Mouse (Mus musculus): ENCODE measurements around the gene Gabra4. TPM values are rescaled to one million over a fixed set of nuclear protein-coding genes. Genes with fewer than 3 reads are reported as not detected.

The Gabra4 gene
- total RNA-seq (2021), result 10 to 100 TPM; 22.1 to 23.9 TPM

GRCm38 (mm10) chr5:71658115-71658497 is at the start of gene Gabra4:
Gene Gabra4, minus strand, starts transcription at chr5:71658308.
- no peak for DNase-seq
- intact Hi-C loops (cut with DNase I), result no loop called here

GRCm38 (mm10) chr5:71701273-71701614 is 43.1 kb upstream of the Gabra4 start:
- intact Hi-C loops (cut with DNase I), result loop anchor here (10.0 kb wide), 1 partner anchor 196 kb away; no protein-coding TSS in a partner anchor
- DNase-seq, result no peak

- intact Hi-C loops (cut with DNase I), result loop anchor here (10.0 kb wide), 1 partner anchor 196 kb away; no protein-coding TSS in a partner anchor
- DNase-seq, result peak; percentile 68
Measured at GRCm38 (mm10) chr5:71700468-71701272, 42.6 kb upstream of the Gabra4 start.

GRCm38 (mm10) chr5:71699696-71700467 is 41.8 kb upstream of the Gabra4 start:
- peak; percentile 71 for DNase-seq
- intact Hi-C loops (cut with DNase I), result loop anchor here (10.0 kb wide), 2 partner anchors 195 to 395 kb away; no protein-coding TSS in a partner anchor

- intact Hi-C loops (cut with DNase I), result no loop called here
- DNase-seq, result peak; percentile 13
Measured at GRCm38 (mm10) chr5:71665593-71665992, 7.5 kb upstream of the Gabra4 start.

- intact Hi-C loops (cut with DNase I), result no loop called here
Measured at GRCm38 (mm10) chr5:71657482-71658114, 510 bp downstream of the Gabra4 start, which contains the start of gene Gabrb1. Gene Gabrb1, plus strand, starts transcription at chr5:71658113.

GRCm38 (mm10) chr5:71656771-71657170 is 1.3 kb downstream of the Gabra4 start:
- intact Hi-C loops (cut with DNase I), result no loop called here
- DNase-seq, result peak; percentile 10

More at GRCm38 (mm10) chr5:71657482-71658114, 510 bp downstream of the Gabra4 start, which contains the start of gene Gabrb1:
- DNase-seq, result peak; percentile 50

GRCm38 (mm10) chr5:71654056-71654455 is 4.1 kb downstream of the Gabra4 start:
- DNase-seq, result no peak
- intact Hi-C loops (cut with DNase I), result no loop called here

GRCm38 (mm10) chr5:71648108-71648507 is 10.0 kb downstream of the Gabra4 start:
- no peak for DNase-seq
- intact Hi-C loops (cut with DNase I), result no loop called here

- no peak for DNase-seq
- intact Hi-C loops (cut with DNase I), result no loop called here
Measured at GRCm38 (mm10) chr5:71639804-71640203, 18.3 kb downstream of the Gabra4 start.

- DNase-seq, result no peak
- intact Hi-C loops (cut with DNase I), result no loop called here
Measured at GRCm38 (mm10) chr5:71627820-71628219, 30.3 kb downstream of the Gabra4 start.

- intact Hi-C loops (cut with DNase I), result no loop called here
- no peak for DNase-seq
Measured at GRCm38 (mm10) chr5:71616734-71617133, 41.4 kb downstream of the Gabra4 start.

- intact Hi-C loops (cut with DNase I), result no loop called here
- DNase-seq, result no peak
Measured at GRCm38 (mm10) chr5:71614311-71614710, 43.8 kb downstream of the Gabra4 start.

GRCm38 (mm10) chr5:71608735-71609134 is 49.4 kb downstream of the Gabra4 start:
- intact Hi-C loops (cut with DNase I), result no loop called here
- DNase-seq, result no peak

GRCm38 (mm10) chr5:71606907-71607306 is 51.2 kb downstream of the Gabra4 start:
- intact Hi-C loops (cut with DNase I), result no loop called here
- DNase-seq, result no peak

- intact Hi-C loops (cut with DNase I), result no loop called here
- DNase-seq, result no peak
Measured at GRCm38 (mm10) chr5:71604128-71604690, 53.9 kb downstream of the Gabra4 start.

- DNase-seq, result no peak
- intact Hi-C loops (cut with DNase I), result no loop called here
Measured at GRCm38 (mm10) chr5:71595321-71595720, 62.8 kb downstream of the Gabra4 start.

- intact Hi-C loops (cut with DNase I), result no loop called here
- no peak for DNase-seq
Measured at GRCm38 (mm10) chr5:71593745-71594255, 64.3 kb downstream of the Gabra4 start.

- intact Hi-C loops (cut with DNase I), result no loop called here
- peak; percentile 10 for DNase-seq
Measured at GRCm38 (mm10) chr5:71571646-71572237, 86.4 kb downstream of the Gabra4 start.

- intact Hi-C loops (cut with DNase I), result no loop called here
- DNase-seq, result no peak
Measured at GRCm38 (mm10) chr5:71548079-71548478, 110.0 kb downstream of the Gabra4 start, which contains the start of gene Cox7b2. Gene Cox7b2, minus strand, starts transcription at chr5:71548205.

Measured in left cerebral cortex, postnatal 4 days (tissue).